ENCODE assay signal across 8 mouse cellular contexts in the genomic region with DNA sequence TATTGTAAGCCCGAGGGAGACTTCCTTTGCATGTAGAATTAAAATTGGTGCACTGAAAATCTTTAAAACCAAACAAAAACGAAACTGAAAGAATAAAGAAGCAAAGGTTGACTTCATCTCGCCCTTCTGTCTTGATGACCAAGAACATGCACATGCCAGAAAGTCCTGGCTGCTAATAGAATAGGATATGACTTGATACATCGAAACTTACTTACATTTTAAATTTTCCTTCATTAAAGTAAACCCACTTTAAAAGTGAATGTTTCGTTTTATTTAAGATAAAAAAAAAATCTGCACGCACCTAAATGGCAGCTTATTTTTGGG. TPM values are rescaled to one million over a fixed set of nuclear protein-coding genes. Genes with fewer than 3 reads are reported as not detected.
A peak's percentile ranks its signal among the peaks of the same experiment; 100 is the strongest.
DNase-seq lines count a peak whose midpoint lies in the region; ATAC-seq and TF ChIP-seq lines count a peak whose summit lies in the region.

No protein-coding gene starts in this region.

- peak overlapping the region; percentile 74 for H3K27ac ChIP-seq in lung, embryonic 14.5 days (ENCODE audit: low read depth)
- H3K27ac ChIP-seq in forebrain, postnatal 0 days (ENCODE audit: low read depth, low read length) = no peak overlapping the region
- H3K27ac ChIP-seq in limb, embryonic 12.5 days = no peak overlapping the region
- no peak overlapping the region for H3K27ac ChIP-seq in neural tube, embryonic 13.5 days (replicated peaks)

- H3K9me3 ChIP-seq in lung, embryonic 14.5 days (ENCODE audit: low read depth, low read length) = no peaks in the 10 kb centered on the region
- H3K9me3 ChIP-seq in forebrain, postnatal 0 days (ENCODE audit: low read length) = no peaks in the 10 kb centered on the region
- H3K9me3 ChIP-seq in limb, embryonic 12.5 days = no peaks in the 10 kb centered on the region
- H3K9me3 ChIP-seq in neural tube, embryonic 13.5 days = no peaks in the 10 kb centered on the region

- H3K27me3 ChIP-seq in lung, embryonic 14.5 days (ENCODE audit: insufficient read depth, low read length) = peaks cover 85% of the 10 kb centered on the region
- peaks cover 91% of the 10 kb centered on the region for H3K27me3 ChIP-seq in forebrain, postnatal 0 days (ENCODE audit: insufficient read depth, low read length)
- H3K27me3 ChIP-seq in limb, embryonic 12.5 days = peaks cover 90% of the 10 kb centered on the region
- H3K27me3 ChIP-seq in neural tube, embryonic 13.5 days = peaks cover 88% of the 10 kb centered on the region

- peak; percentile 37 for DNase-seq in lung, embryonic 14.5 days
- DNase-seq in lung, adult 2 months = no peak
- peak; percentile 76 for DNase-seq in forebrain, postnatal 0 days
- DNase-seq in right cerebral cortex, postnatal 36 days (ENCODE audit: low spot score in 2 of 2) = no peak
- DNase-seq in frontal cortex, adult 2 months (ENCODE audit: extremely low spot score in 1 of 2, low spot score in 1 of 2) = no peak
- no peak for DNase-seq in right cerebral cortex, postnatal 10 days (ENCODE audit: low spot score in 2 of 2)

- no peak for TF ChIP-seq CTCF in lung, embryonic 14.5 days (IDR thresholded peaks at IDR 0.05; ENCODE audit: low read depth)
- no peak for TF ChIP-seq CTCF in lung, adult 2 months (IDR thresholded peaks at IDR 0.05; ENCODE audit: insufficient read depth, low read length)
- TF ChIP-seq CTCF in forebrain, postnatal 0 days (IDR thresholded peaks at IDR 0.05; ENCODE audit: low read depth) = no peak

- peak overlapping the region; percentile 58 for H3K4me3 ChIP-seq in lung, embryonic 14.5 days (ENCODE audit: low read depth, low read length)
- no peak overlapping the region for H3K4me3 ChIP-seq in lung, adult 2 months (replicated peaks; ENCODE audit: extremely low read depth, low read depth, low read length)
- H3K4me3 ChIP-seq in forebrain, postnatal 0 days (ENCODE audit: low read depth, low read length) = no peak overlapping the region
- peak overlapping the region; percentile 29 for H3K4me3 ChIP-seq in limb, embryonic 12.5 days (replicated peaks)
- peak overlapping the region; percentile 29 for H3K4me3 ChIP-seq in neural tube, embryonic 13.5 days

- 5% methylated on average over 6 of the region's 6 CpGs for WGBS in lung, embryonic 14.5 days
- 6% methylated on average over 6 of the region's 6 CpGs for WGBS in lung, adult 2 months
- 6% methylated on average over 6 of the region's 6 CpGs for WGBS in forebrain, postnatal 0 days
- 4% methylated on average over 6 of the region's 6 CpGs for whole genome bisulfite sequencing in limb, embryonic 12.5 days
- WGBS in neural tube, embryonic 13.5 days = 6% methylated on average over 6 of the region's 6 CpGs

- no peak for ATAC-seq in lung, embryonic 14.5 days (ENCODE audit: insufficient read depth)
- ATAC-seq in forebrain, postnatal 0 days = no peak
- ATAC-seq in limb, embryonic 12.5 days (ENCODE audit: insufficient number of reproducible peaks, insufficient read depth, low FRiP score, low TSS enrichment, low read depth) = no peak
- ATAC-seq in neural tube, embryonic 13.5 days (ENCODE audit: low read depth) = no peak

- peak overlapping the region; percentile 55 for H3K9ac ChIP-seq in lung, embryonic 14.5 days
- no peak overlapping the region for H3K9ac ChIP-seq in forebrain, postnatal 0 days
- no peak overlapping the region for H3K9ac ChIP-seq in limb, embryonic 12.5 days (replicated peaks)
- H3K9ac ChIP-seq in neural tube, embryonic 13.5 days = no peak overlapping the region

- no peak for TF ChIP-seq POLR2A in lung, adult 2 months (IDR thresholded peaks at IDR 0.05; ENCODE audit: borderline replicate concordance, extremely low read depth, low read depth, low read length)

- peak overlapping the region; percentile 62 for H3K4me2 ChIP-seq in lung, embryonic 14.5 days
- 0 out of 2 replicates have a peak overlapping the region, but pooled peaks have one; percentile 3 for H3K4me2 ChIP-seq in forebrain, postnatal 0 days (ENCODE audit: low read depth)
- peak overlapping the region; percentile 49 for H3K4me2 ChIP-seq in limb, embryonic 12.5 days
- peak overlapping the region; percentile 52 for H3K4me2 ChIP-seq in neural tube, embryonic 13.5 days

- H3K36me3 ChIP-seq in lung, embryonic 14.5 days (ENCODE audit: insufficient read depth) = no peaks in the 10 kb centered on the region
- H3K36me3 ChIP-seq in forebrain, postnatal 0 days (ENCODE audit: insufficient read depth) = no peaks in the 10 kb centered on the region
- no peaks in the 10 kb centered on the region for H3K36me3 ChIP-seq in limb, embryonic 12.5 days
- no peaks in the 10 kb centered on the region for H3K36me3 ChIP-seq in neural tube, embryonic 13.5 days

- H3K4me1 ChIP-seq in lung, embryonic 14.5 days (ENCODE audit: insufficient read depth) = no peaks in the 10 kb centered on the region
- peaks cover 3% of the 10 kb centered on the region; the same call in 1 of the 2 replicates for H3K4me1 ChIP-seq in lung, adult 2 months (ENCODE audit: control insufficient read depth, insufficient read depth, low read length)
- no peaks in the 10 kb centered on the region for H3K4me1 ChIP-seq in forebrain, postnatal 0 days (ENCODE audit: insufficient read depth)
- peaks cover 31% of the 10 kb centered on the region for H3K4me1 ChIP-seq in limb, embryonic 12.5 days (replicated peaks)
- H3K4me1 ChIP-seq in neural tube, embryonic 13.5 days (replicated peaks) = peaks cover 40% of the 10 kb centered on the region

RNA-seq across cellular contexts. Expression of a gene that starts 3.8 kb away (rescaled TPM):
- polyA plus RNA-seq in lung, embryonic 14.5 days (2014; fragmentation: Nextera tagmentation; extraction: Ambion mirVana) = 32.5 and 38.7 TPM in 2 replicates
- 62.3 and 147 TPM in 2 replicates for polyA plus RNA-seq in lung, adult 2 months (2012; rRNA removed)
- 2.4 and 3.1 TPM in 2 replicates for total RNA-seq in forebrain, postnatal 0 days (2014; rRNA removed)
- polyA plus RNA-seq in forebrain, postnatal 0 days (2015; fragmentation: Nextera tagmentation; extraction: Ambion mirVana) = 0.98 and 2.6 TPM in 2 replicates
- polyA plus RNA-seq in limb, embryonic 12.5 days (2016; fragmentation: Nextera tagmentation; extraction: Ambion mirVana) = 8.7 and 9.5 TPM in 2 replicates
- polyA plus RNA-seq in neural tube, embryonic 13.5 days (2015; fragmentation: Nextera tagmentation; extraction: Ambion mirVana) = 12.3 and 20.0 TPM in 2 replicates
- 0.06 and 0.20 TPM in 2 replicates for polyA plus RNA-seq in frontal cortex, adult 2 months (2012; rRNA removed)

Comparison
In these comparisons a context has a peak if more than half of its experiments do, and no peak if none do; other contexts are left out.
1. DNase-seq: peak in lung, embryonic 14.5 days (single experiment) and forebrain, postnatal 0 days (single experiment); none in lung, adult 2 months (single experiment), right cerebral cortex, postnatal 36 days (0 of 2), frontal cortex, adult 2 months (0 of 2) and right cerebral cortex, postnatal 10 days (0 of 2).
2. H3K4me3 ChIP-seq: peak in lung, embryonic 14.5 days (single experiment), limb, embryonic 12.5 days (single experiment) and neural tube, embryonic 13.5 days (single experiment); none in lung, adult 2 months (single experiment) and forebrain, postnatal 0 days (single experiment).
3. H3K4me2 ChIP-seq: peak in every context shown above with its lines; median percentile 62 in lung, embryonic 14.5 days; 52 in neural tube, embryonic 13.5 days; 49 in limb, embryonic 12.5 days; 3 in forebrain, postnatal 0 days.